Mouse (Mus musculus) megakaryocyte-erythroid progenitor cell, adult 5 weeks (primary cell): ENCODE results near the gene Ifnz. TPM values are rescaled to one million over a fixed set of nuclear protein-coding genes. Genes with fewer than 3 reads are reported as not detected.

Experiments
- polyA plus RNA-seq: library from polyadenylated mRNA; stranded (reverse); fragments of >175 nt; gene quantifications from 2 replicates; pipeline ENCODE4 v1.2.3, GENCODE M21; 2012

Ifnz gene
- polyA plus RNA-seq, result not detected in 2 replicates

GRCm38 (mm10) chr4:88781831-88782230 is at the start of gene Ifnz:
TSS of gene Ifnz (plus strand) at chr4:88782131.

GRCm38 (mm10) chr4:88754818-88755340 is 27.1 kb upstream of the Ifnz start, which contains the start of gene Gm13271:
TSS of gene Gm13271 (plus strand) at chr4:88754868.

GRCm38 (mm10) chr4:88759610-88760268 is 22.2 kb upstream of the Ifnz start, which contains the start of gene Gm13283:
TSS of gene Gm13283 (plus strand) at chr4:88760119.

DNA sequence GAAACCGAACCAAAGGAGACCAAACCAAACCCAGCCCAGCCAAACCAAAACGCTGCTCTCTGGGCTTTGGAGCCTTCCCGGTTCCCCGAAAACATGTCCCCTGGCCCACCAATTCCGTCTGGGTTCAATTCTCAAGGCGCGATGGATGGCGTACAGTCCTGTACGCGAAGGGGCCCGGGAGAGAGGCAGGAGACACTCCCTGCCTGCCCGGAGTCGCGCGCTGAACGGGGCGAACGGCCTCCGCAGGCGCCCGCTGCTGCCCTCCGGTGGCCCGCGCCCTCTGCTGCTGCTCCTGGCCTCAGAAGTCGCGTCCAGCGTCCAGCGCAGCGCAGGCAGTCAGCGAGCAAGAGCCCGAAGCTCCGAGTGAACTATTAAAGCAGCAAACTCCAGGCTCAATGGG is 8.4 kb upstream of the Ifnz start, which contains the start of gene Gm13290:
TSS of gene Gm13290 (plus strand) at position 301 of the 400 bp plus-strand sequence.

DNA sequence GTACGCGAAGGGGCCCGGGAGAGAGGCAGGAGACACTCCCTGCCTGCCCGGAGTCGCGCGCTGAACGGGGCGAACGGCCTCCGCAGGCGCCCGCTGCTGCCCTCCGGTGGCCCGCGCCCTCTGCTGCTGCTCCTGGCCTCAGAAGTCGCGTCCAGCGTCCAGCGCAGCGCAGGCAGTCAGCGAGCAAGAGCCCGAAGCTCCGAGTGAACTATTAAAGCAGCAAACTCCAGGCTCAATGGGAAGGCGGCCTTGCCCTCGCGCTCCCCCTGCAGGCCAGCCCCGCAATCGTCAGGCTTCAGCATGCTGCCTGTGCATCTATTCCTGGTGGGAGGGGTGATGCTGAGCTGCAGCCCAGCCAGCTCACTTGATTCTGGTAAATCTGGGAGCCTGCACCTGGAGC is 5.3 kb upstream of the Ifnz start, which contains the start of gene Gm13289:
TSS of gene Gm13289 (plus strand) at position 301 of the 400 bp plus-strand sequence.

GRCm38 (mm10) chr4:88779550-88779949 is 2.4 kb upstream of the Ifnz start, which contains the start of gene Gm13272:
TSS of gene Gm13272 (plus strand) at chr4:88779850.

DNA sequence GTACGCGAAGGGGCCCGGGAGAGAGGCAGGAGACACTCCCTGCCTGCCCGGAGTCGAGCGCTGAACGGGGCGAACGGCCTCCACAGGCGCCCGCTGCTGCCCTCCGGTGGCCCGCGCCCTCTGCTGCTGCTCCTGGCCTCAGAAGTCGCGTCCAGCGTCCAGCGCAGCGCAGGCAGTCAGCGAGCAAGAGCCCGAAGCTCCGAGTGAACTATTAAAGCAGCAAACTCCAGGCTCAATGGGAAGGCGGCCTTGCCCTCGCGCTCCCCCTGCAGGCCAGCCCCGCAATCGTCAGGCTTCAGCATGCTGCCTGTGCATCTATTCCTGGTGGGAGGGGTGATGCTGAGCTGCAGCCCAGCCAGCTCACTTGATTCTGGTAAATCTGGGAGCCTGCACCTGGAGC is 3.5 kb downstream of the Ifnz start, which contains the start of gene Gm13276:
TSS of gene Gm13276 (plus strand) at position 301 of the 400 bp plus-strand sequence.

DNA sequence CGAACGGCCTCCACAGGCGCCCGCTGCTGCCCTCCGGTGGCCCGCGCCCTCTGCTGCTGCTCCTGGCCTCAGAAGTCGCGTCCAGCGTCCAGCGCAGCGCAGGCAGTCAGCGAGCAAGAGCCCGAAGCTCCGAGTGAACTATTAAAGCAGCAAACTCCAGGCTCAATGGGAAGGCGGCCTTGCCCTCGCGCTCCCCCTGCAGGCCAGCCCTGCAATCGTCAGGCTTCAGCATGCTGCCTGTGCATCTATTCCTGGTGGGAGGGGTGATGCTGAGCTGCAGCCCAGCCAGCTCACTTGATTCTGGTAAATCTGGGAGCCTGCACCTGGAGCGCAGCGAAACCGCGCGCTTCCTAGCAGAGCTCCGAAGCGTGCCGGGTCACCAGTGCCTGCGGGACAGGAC is 6.5 kb downstream of the Ifnz start, which contains the start of gene Gm13277:
TSS of gene Gm13277 (plus strand) at position 231 of the 400 bp plus-strand sequence.

DNA sequence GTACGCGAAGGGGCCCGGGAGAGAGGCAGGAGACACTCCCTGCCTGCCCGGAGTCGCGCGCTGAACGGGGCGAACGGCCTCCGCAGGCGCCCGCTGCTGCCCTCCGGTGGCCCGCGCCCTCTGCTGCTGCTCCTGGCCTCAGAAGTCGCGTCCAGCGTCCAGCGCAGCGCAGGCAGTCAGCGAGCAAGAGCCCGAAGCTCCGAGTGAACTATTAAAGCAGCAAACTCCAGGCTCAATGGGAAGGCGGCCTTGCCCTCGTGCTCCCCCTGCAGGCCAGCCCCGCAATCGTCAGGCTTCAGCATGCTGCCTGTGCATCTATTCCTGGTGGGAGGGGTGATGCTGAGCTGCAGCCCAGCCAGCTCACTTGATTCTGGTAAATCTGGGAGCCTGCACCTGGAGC is 9.3 kb downstream of the Ifnz start, which contains the start of gene Gm13278:
TSS of gene Gm13278 (plus strand) at position 301 of the 400 bp plus-strand sequence.

DNA sequence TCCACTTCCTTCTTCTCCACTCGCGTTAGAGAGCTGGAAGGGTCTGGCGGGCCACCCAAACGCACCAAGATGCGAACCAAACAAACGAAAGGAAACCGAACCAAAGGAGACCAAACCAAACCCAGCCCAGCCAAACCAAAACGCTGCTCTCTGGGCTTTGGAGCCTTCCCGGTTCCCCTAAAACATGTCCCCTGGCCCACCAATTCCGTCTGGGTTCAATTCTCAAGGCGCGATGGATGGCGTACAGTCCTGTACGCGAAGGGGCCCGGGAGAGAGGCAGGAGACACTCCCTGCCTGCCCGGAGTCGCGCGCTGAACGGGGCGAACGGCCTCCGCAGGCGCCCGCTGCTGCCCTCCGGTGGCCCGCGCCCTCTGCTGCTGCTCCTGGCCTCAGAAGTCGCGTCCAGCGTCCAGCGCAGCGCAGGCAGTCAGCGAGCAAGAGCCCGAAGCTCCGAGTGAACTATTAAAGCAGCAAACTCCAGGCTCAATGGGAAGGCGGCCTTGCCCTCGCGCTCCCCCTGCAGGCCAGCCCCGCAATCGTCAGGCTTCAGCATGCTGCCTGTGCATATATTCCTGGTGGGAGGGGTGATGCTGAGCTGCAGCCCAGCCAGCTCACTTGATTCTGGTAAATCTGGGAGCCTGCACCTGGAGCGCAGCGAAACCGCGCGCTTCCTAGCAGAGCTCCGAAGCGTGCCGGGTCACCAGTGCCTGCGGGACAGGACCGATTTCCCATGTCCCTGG is 12.2 kb downstream of the Ifnz start, which contains the start of gene Gm13275:
TSS of gene Gm13275 (plus strand) at position 552 of the 740 bp plus-strand sequence.

DNA sequence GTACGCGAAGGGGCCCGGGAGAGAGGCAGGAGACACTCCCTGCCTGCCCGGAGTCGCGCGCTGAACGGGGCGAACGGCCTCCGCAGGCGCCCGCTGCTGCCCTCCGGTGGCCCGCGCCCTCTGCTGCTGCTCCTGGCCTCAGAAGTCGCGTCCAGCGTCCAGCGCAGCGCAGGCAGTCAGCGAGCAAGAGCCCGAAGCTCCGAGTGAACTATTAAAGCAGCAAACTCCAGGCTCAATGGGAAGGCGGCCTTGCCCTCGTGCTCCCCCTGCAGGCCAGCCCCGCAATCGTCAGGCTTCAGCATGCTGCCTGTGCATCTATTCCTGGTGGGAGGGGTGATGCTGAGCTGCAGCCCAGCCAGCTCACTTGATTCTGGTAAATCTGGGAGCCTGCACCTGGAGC is 15.2 kb downstream of the Ifnz start, which contains the start of gene Gm13279:
TSS of gene Gm13279 (plus strand) at position 301 of the 400 bp plus-strand sequence.

GRCm38 (mm10) chr4:88799365-88799764 is 17.4 kb downstream of the Ifnz start, which contains the start of gene Gm13285:
TSS of gene Gm13285 (plus strand) at chr4:88799665.

DNA sequence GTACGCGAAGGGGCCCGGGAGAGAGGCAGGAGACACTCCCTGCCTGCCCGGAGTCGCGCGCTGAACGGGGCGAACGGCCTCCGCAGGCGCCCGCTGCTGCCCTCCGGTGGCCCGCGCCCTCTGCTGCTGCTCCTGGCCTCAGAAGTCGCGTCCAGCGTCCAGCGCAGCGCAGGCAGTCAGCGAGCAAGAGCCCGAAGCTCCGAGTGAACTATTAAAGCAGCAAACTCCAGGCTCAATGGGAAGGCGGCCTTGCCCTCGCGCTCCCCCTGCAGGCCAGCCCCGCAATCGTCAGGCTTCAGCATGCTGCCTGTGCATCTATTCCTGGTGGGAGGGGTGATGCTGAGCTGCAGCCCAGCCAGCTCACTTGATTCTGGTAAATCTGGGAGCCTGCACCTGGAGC is 21.0 kb downstream of the Ifnz start, which contains the start of gene Gm13287:
TSS of gene Gm13287 (plus strand) at position 301 of the 400 bp plus-strand sequence.

DNA sequence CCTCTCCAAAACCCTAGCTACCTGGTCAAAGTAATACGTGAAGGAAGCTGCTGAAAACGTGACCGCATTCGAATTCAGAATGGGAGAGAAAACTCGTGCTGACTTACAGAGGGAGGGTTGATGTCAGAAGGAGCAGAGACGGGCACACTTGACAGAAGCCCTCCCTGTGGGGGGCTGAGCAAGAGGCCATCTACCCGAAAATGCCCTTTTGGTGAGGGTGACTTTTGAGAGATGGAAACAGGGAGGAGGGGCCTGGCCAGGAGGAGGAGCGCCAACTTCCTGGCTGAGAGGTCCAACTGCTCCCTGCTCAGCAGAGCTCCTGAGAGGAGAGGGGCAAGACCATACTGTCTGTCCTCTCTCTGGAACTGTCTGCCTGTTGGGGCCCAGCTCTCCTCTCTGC is 23.3 kb downstream of the Ifnz start, which contains the start of gene Gm13288:
TSS of gene Gm13288 (plus strand) at position 301 of the 400 bp plus-strand sequence.

DNA sequence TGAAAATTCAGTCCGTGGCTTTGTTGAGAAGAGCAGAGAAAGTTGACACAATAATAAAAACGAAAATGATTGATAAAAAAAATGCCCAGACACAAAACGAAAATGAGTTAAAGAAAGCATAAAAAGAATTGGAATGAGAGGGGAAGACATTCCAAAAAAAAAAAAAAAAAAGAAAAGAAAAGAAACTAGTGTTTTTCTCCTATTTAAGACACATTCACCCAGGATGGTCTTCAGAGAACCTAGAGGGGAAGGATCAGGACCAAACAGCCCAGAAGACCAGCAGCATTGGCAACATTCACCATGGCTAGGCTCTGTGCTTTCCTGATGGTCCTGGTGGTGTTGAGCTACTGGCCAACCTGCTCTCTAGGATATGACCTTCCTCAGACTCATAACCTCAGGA is 34.0 kb downstream of the Ifnz start, which contains the start of gene Ifna7:
TSS of gene Ifna7 (plus strand) at position 301 of the 400 bp plus-strand sequence.

GRCm38 (mm10) chr4:88819659-88820058 is 37.7 kb downstream of the Ifnz start, which contains the start of gene Ifna11:
TSS of gene Ifna11 (plus strand) at chr4:88819959.

GRCm38 (mm10) chr4:88827116-88827515 is 45.2 kb downstream of the Ifnz start, which contains the start of gene Ifna6:
TSS of gene Ifna6 (plus strand) at chr4:88827416.

Other genes with a start within 250 kb of the Ifnz start
- not detected in 2 replicates for gene Ifna15, start 223.9 kb upstream of the Ifnz start, polyA plus RNA-seq
- gene Ifna14, start 210.3 kb upstream of the Ifnz start, polyA plus RNA-seq, result not detected in 2 replicates
- not detected in 2 replicates for gene Ifna9, start 189.7 kb upstream of the Ifnz start, polyA plus RNA-seq
- gene Ifna12, start 178.8 kb upstream of the Ifnz start, polyA plus RNA-seq, result not detected in 2 replicates
- gene C87499, start 147.7 kb upstream of the Ifnz start, polyA plus RNA-seq, result not detected in 2 replicates
- not detected in 2 replicates for gene Ifna13, start 137.7 kb upstream of the Ifnz start, polyA plus RNA-seq
- not detected in 2 replicates for gene Ifna16, start 105.2 kb upstream of the Ifnz start, polyA plus RNA-seq
- not detected in 2 replicates for gene Ifna2, start 98.2 kb upstream of the Ifnz start, polyA plus RNA-seq
- not detected in 2 replicates for gene Ifnab, start 90.8 kb upstream of the Ifnz start, polyA plus RNA-seq
- gene Gm26566, start 60.3 kb upstream of the Ifnz start, polyA plus RNA-seq, result 1.2 and 1.3 TPM in 2 replicates
- 6.6 and 7.6 TPM in 2 replicates for gene Klhl9, start 59.7 kb upstream of the Ifnz start, polyA plus RNA-seq
- not detected in 2 replicates for gene Gm13271, start 27.3 kb upstream of the Ifnz start, polyA plus RNA-seq
- 0.12 and 0.13 TPM in 2 replicates for gene Gm13283, start 22.0 kb upstream of the Ifnz start, polyA plus RNA-seq
- not detected in 2 replicates for gene Gm13290, start 8.3 kb upstream of the Ifnz start, polyA plus RNA-seq
- not detected in 2 replicates for gene Gm13289, start 5.2 kb upstream of the Ifnz start, polyA plus RNA-seq
- gene Gm13272, start 2.3 kb upstream of the Ifnz start, polyA plus RNA-seq, result not detected in 2 replicates
- not detected in 2 replicates for gene Gm13276, start 3.6 kb downstream of the Ifnz start, polyA plus RNA-seq
- gene Gm13277, start 6.5 kb downstream of the Ifnz start, polyA plus RNA-seq, result not detected in 2 replicates
- gene Gm13278, start 9.4 kb downstream of the Ifnz start, polyA plus RNA-seq, result not detected in 2 replicates
- gene Gm13275, start 12.4 kb downstream of the Ifnz start, polyA plus RNA-seq, result not detected in 2 replicates
- gene Gm13279, start 15.3 kb downstream of the Ifnz start, polyA plus RNA-seq, result not detected in 2 replicates
- gene Gm13285, start 17.5 kb downstream of the Ifnz start, polyA plus RNA-seq, result not detected in 2 replicates
- gene Gm13287, start 21.1 kb downstream of the Ifnz start, polyA plus RNA-seq, result not detected in 2 replicates
- 0.06 and 0.09 TPM in 2 replicates for gene Gm13288, start 23.4 kb downstream of the Ifnz start, polyA plus RNA-seq
- not detected in 2 replicates for gene Ifna7, start 34.1 kb downstream of the Ifnz start, polyA plus RNA-seq
- gene Ifna11, start 37.8 kb downstream of the Ifnz start, polyA plus RNA-seq, result not detected in 2 replicates
- not detected in 2 replicates for gene Ifna6, start 45.3 kb downstream of the Ifnz start, polyA plus RNA-seq
- not detected in 2 replicates for gene Ifna5, start 53.4 kb downstream of the Ifnz start, polyA plus RNA-seq
- gene Ifna4, start 59.7 kb downstream of the Ifnz start, polyA plus RNA-seq, result not detected in 2 replicates
- not detected in 2 replicates for gene Ifna1, start 68.0 kb downstream of the Ifnz start, polyA plus RNA-seq
- gene Ifne, start 98.1 kb downstream of the Ifnz start, polyA plus RNA-seq, result not detected in 2 replicates